8 mouse cellular contexts compared by ENCODE assay signal in genomic region chr9:69458982-69459381, GRCm38 (mm10). TPM values are rescaled to one million over a fixed set of nuclear protein-coding genes. Genes with fewer than 3 reads are reported as not detected.
DNase-seq lines count a peak whose midpoint lies in the region; ATAC-seq and TF ChIP-seq lines count a peak whose summit lies in the region.

No protein-coding gene starts in this region.

- ATAC-seq in hindbrain, embryonic 11.5 days (ENCODE audit: low FRiP score), result no peak
- no peak for ATAC-seq in hindbrain, postnatal 0 days
- ATAC-seq in intestine, embryonic 14.5 days (replicated peaks; ENCODE audit: low FRiP score, low TSS enrichment, low read depth), result no peak
- peak; percentile 46 for ATAC-seq in lung, embryonic 16.5 days (ENCODE audit: low read depth)
- no peak for ATAC-seq in activated CD4-positive, CD25-positive, alpha-beta regulatory T cell, adult 4 months

- no peak for TF ChIP-seq CTCF in hindbrain, postnatal 0 days (IDR thresholded peaks at IDR 0.05; ENCODE audit: low read depth)

- no peak overlapping the region for H3K4me2 ChIP-seq in hindbrain, embryonic 11.5 days (replicated peaks; ENCODE audit: low read depth, low read length)
- H3K4me2 ChIP-seq in hindbrain, postnatal 0 days (ENCODE audit: low read depth, low read length), result no peak overlapping the region
- no peak overlapping the region for H3K4me2 ChIP-seq in intestine, embryonic 14.5 days (ENCODE audit: low read length)
- no peak overlapping the region; the same call in 1 of the 2 replicates for H3K4me2 ChIP-seq in lung, embryonic 16.5 days (ENCODE audit: low read depth, low read length)

- no peaks in the 10 kb centered on the region for H3K36me3 ChIP-seq in hindbrain, embryonic 11.5 days (ENCODE audit: control insufficient read depth, insufficient read depth, low read length)
- H3K36me3 ChIP-seq in hindbrain, postnatal 0 days (ENCODE audit: insufficient read depth, low read length), result no peaks in the 10 kb centered on the region
- no peaks in the 10 kb centered on the region for H3K36me3 ChIP-seq in intestine, embryonic 14.5 days (ENCODE audit: control insufficient read depth, insufficient read depth, low read length)
- H3K36me3 ChIP-seq in lung, embryonic 16.5 days (ENCODE audit: control insufficient read depth, insufficient read depth, low read length), result peaks cover 13% of the 10 kb centered on the region

- H3K4me1 ChIP-seq in hindbrain, embryonic 11.5 days (replicated peaks; ENCODE audit: control insufficient read depth, insufficient read depth, low read length), result no peaks in the 10 kb centered on the region; the same call in 1 of the 2 replicates
- peaks cover 12% of the 10 kb centered on the region for H3K4me1 ChIP-seq in hindbrain, postnatal 0 days (ENCODE audit: insufficient read depth, low read length)
- peaks cover 45% of the 10 kb centered on the region for H3K4me1 ChIP-seq in intestine, embryonic 14.5 days (replicated peaks; ENCODE audit: control insufficient read depth, insufficient read depth, low read length)
- H3K4me1 ChIP-seq in lung, embryonic 16.5 days (replicated peaks; ENCODE audit: control insufficient read depth, insufficient read depth, low read length), result peaks cover 58% of the 10 kb centered on the region

- no peak overlapping the region for H3K27ac ChIP-seq in hindbrain, embryonic 11.5 days (ENCODE audit: low read depth, low read length)
- H3K27ac ChIP-seq in hindbrain, postnatal 0 days, result no peak overlapping the region
- peak overlapping the region; percentile 82; the same call in 1 of the 2 replicates for H3K27ac ChIP-seq in intestine, embryonic 14.5 days (ENCODE audit: low read depth)
- peak overlapping the region; percentile 82 for H3K27ac ChIP-seq in lung, embryonic 16.5 days (ENCODE audit: low read length)

- H3K9me3 ChIP-seq in hindbrain, embryonic 11.5 days (ENCODE audit: control insufficient read depth, low read length), result no peaks in the 10 kb centered on the region
- H3K9me3 ChIP-seq in hindbrain, postnatal 0 days (ENCODE audit: low read length), result no peaks in the 10 kb centered on the region
- no peaks in the 10 kb centered on the region for H3K9me3 ChIP-seq in intestine, embryonic 14.5 days (ENCODE audit: control insufficient read depth, low read length)
- no peaks in the 10 kb centered on the region for H3K9me3 ChIP-seq in lung, embryonic 16.5 days (ENCODE audit: control insufficient read depth, low read length)

- DNase-seq in hindbrain, embryonic 11.5 days (ENCODE audit: low spot score), result peak; percentile 39
- DNase-seq in hindbrain, postnatal 0 days (ENCODE audit: low spot score), result no peak
- DNase-seq in fat pad, adult 2 months (ENCODE audit: extremely low read depth, low read depth, low spot score), result peak; percentile 96
- no peak for DNase-seq in intestine, embryonic 14.5 days (ENCODE audit: low spot score)
- no peak for DNase-seq in layer of hippocampus, postnatal 10 days (ENCODE audit: low spot score in 2 of 2)
- DNase-seq in left cerebral cortex, postnatal 25 days (ENCODE audit: low spot score in 2 of 2), result no peak

- 73% methylated on average over 2 of the region's 2 CpGs for WGBS in hindbrain, embryonic 11.5 days
- WGBS in hindbrain, postnatal 0 days, result 39% methylated on average over 2 of the region's 2 CpGs
- 31% methylated on average over 2 of the region's 2 CpGs for WGBS in intestine, embryonic 14.5 days
- 27% methylated on average over 2 of the region's 2 CpGs for WGBS in lung, embryonic 16.5 days

- H3K4me3 ChIP-seq in hindbrain, embryonic 11.5 days (ENCODE audit: low read depth, low read length), result no peak overlapping the region
- no peak overlapping the region for H3K4me3 ChIP-seq in hindbrain, postnatal 0 days (ENCODE audit: low read length)
- no peak overlapping the region for H3K4me3 ChIP-seq in intestine, embryonic 14.5 days (ENCODE audit: low read depth, low read length)
- no peak overlapping the region for H3K4me3 ChIP-seq in lung, embryonic 16.5 days (ENCODE audit: low read length)

- intact Hi-C loops in left cerebral cortex, postnatal 25 days (cut with DNase I), result no loop called here

- H3K9ac ChIP-seq in hindbrain, embryonic 11.5 days (ENCODE audit: low read depth, low read length), result no peak overlapping the region
- no peak overlapping the region for H3K9ac ChIP-seq in hindbrain, postnatal 0 days (replicated peaks; ENCODE audit: low read length)
- H3K9ac ChIP-seq in intestine, embryonic 14.5 days (ENCODE audit: low read length), result no peak overlapping the region
- no peak overlapping the region for H3K9ac ChIP-seq in lung, embryonic 16.5 days (ENCODE audit: low read length)

- H3K27me3 ChIP-seq in hindbrain, embryonic 11.5 days (ENCODE audit: control insufficient read depth, insufficient read depth, low read length), result peaks cover 8% of the 10 kb centered on the region
- H3K27me3 ChIP-seq in hindbrain, postnatal 0 days (ENCODE audit: insufficient read depth, low read length), result no peaks in the 10 kb centered on the region
- H3K27me3 ChIP-seq in intestine, embryonic 14.5 days (replicated peaks; ENCODE audit: control insufficient read depth, insufficient read depth, low read length), result peaks cover 18% of the 10 kb centered on the region; the same call in 1 of the 2 replicates
- H3K27me3 ChIP-seq in lung, embryonic 16.5 days (ENCODE audit: control insufficient read depth, insufficient read depth, low read depth, low read length), result no peaks in the 10 kb centered on the region

RNA-seq across cellular contexts. Expression of gene Anxa2, which starts 5.6 kb away (rescaled TPM):
- polyA plus RNA-seq in hindbrain, embryonic 11.5 days (2014; fragmentation: Nextera tagmentation; extraction: Ambion mirVana), result 243 and 282 TPM in 2 replicates
- 69.6 and 73.4 TPM in 2 replicates for total RNA-seq in hindbrain, postnatal 0 days (2014; rRNA removed)
- polyA plus RNA-seq in hindbrain, postnatal 0 days (2015; fragmentation: Nextera tagmentation; extraction: Ambion mirVana), result 107 and 108 TPM in 2 replicates
- 377 and 383 TPM in 2 replicates for polyA plus RNA-seq in intestine, embryonic 14.5 days (2014; fragmentation: Nextera tagmentation; extraction: Ambion mirVana)
- polyA plus RNA-seq in lung, embryonic 16.5 days (2015; fragmentation: Nextera tagmentation; extraction: Ambion mirVana), result 973 and 1,115 TPM in 2 replicates
- 10 to 100 TPM; 17.7 to 19.2 TPM for total RNA-seq in layer of hippocampus, postnatal 10 days (2021)
- polyA plus RNA-seq in activated CD4-positive, CD25-positive, alpha-beta regulatory T cell, adult 4 months (2017; shearing (Covaris generic)), result 100 to 1,000 TPM; 237 to 239 TPM
- total RNA-seq in left cerebral cortex, postnatal 25 days (2021), result 10 to 100 TPM; 12.5 to 17.5 TPM

Comparison
In these comparisons a context has a peak if more than half of its experiments do, and no peak if none do; other contexts are left out.
1. DNase-seq: peak in hindbrain, embryonic 11.5 days (single experiment) and fat pad, adult 2 months (single experiment); none in hindbrain, postnatal 0 days (single experiment), intestine, embryonic 14.5 days (single experiment), layer of hippocampus, postnatal 10 days (0 of 2) and left cerebral cortex, postnatal 25 days (0 of 2).
2. H3K27ac ChIP-seq: peak in intestine, embryonic 14.5 days (single experiment) and lung, embryonic 16.5 days (single experiment); none in hindbrain, embryonic 11.5 days (single experiment) and hindbrain, postnatal 0 days (single experiment).